ENCODE assay signal across 17 mouse cellular contexts in the genomic region with DNA sequence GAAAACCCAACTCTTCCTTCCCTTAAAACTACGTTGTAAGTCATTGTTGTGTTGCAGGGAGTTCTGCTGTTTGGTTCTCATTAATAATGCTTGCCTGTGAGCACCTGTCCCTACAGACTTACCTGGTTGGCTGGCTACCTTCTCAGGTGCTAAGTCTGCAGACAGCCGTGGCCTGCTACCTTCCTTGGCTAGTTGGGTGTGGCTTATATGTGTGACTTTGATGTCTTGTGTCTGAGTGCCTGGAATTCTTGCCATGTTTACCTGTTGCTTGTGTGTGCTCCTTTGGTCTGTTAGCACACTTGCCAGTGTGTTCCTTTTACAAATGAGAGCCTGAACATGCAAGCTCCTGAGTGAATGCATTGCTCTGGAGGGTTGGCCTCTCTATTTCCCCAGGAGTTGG. TPM values are rescaled to one million over a fixed set of nuclear protein-coding genes. Genes with fewer than 3 reads are reported as not detected.
"Had no signal": no experiment of that assay in that cellular context is flagged by ENCODE, and none has a peak within 500 bp of the region (broad histone marks: within the 10 kb centered on the region; RNA-seq: fewer than 3 reads in every experiment).

No protein-coding gene starts in this region.

- H3K4me2 ChIP-seq: lung, embryonic 15.5 days; midbrain, embryonic 12.5 days; midbrain, embryonic 15.5 days; stomach, embryonic 15.5 days had no signal

- H3K27me3 ChIP-seq: lung, embryonic 15.5 days; midbrain, embryonic 12.5 days; midbrain, embryonic 15.5 days; stomach, embryonic 15.5 days had no signal

- DNase-seq: kidney, adult 18-20 months; kidney, adult 9 months; kidney, postnatal 14 days; kidney, postnatal 4 days; lung, adult 18-20 months; right cerebral cortex, adult 18-20 months; right cerebral cortex, postnatal 25 days; spleen, adult 18-20 months; thymus, adult 18-20 months; thymus, postnatal 36 days had no signal

- H3K4me1 ChIP-seq: lung, embryonic 15.5 days; midbrain, embryonic 12.5 days; midbrain, embryonic 15.5 days; stomach, embryonic 15.5 days had no signal

- H3K4me3 ChIP-seq: lung, embryonic 15.5 days; midbrain, embryonic 12.5 days; midbrain, embryonic 15.5 days; stomach, embryonic 15.5 days had no signal

- H3K9me3 ChIP-seq: lung, embryonic 15.5 days; midbrain, embryonic 12.5 days; midbrain, embryonic 15.5 days; stomach, embryonic 15.5 days had no signal

- H3K27ac ChIP-seq: liver, embryonic 14.5 days; lung, embryonic 15.5 days; macrophage; midbrain, embryonic 12.5 days; midbrain, embryonic 15.5 days; stomach, embryonic 15.5 days had no signal

RNA-seq across cellular contexts. Expression of a gene that starts 33.1 kb away (rescaled TPM):
- total RNA-seq: megakaryocyte, adult 5-6 weeks had no signal
- polyA plus RNA-seq: macrophage had no signal
